Mouse (Mus musculus) gastrocnemius, postnatal 14 days (tissue): ENCODE data around the gene Atf6b. TPM values are rescaled to one million over a fixed set of nuclear protein-coding genes. Genes with fewer than 3 reads are reported as not detected.

Experiments used
- DNase-seq: peaks from one replicate; pipeline ENCODE4 v3.0.0; 2021; ENCODE audit warnings: mixed read lengths
- intact Hi-C: fragments of 180-260 bp; cut with DNase I; formaldehyde crosslinking; loops from one replicate; pipeline ENCODE4 v1.15.1; 2025; ENCODE audit warnings: low total_unique reads
- total RNA-seq, 2 experiments: library from RNA; stranded (reverse); gene quantifications; 2 replicates each; pipeline ENCODE4 v1.2.3; 2021

The Atf6b gene
- total RNA-seq, 2 experiments from 2014 or later, result 8.9 to 11.0 TPM

DNA sequence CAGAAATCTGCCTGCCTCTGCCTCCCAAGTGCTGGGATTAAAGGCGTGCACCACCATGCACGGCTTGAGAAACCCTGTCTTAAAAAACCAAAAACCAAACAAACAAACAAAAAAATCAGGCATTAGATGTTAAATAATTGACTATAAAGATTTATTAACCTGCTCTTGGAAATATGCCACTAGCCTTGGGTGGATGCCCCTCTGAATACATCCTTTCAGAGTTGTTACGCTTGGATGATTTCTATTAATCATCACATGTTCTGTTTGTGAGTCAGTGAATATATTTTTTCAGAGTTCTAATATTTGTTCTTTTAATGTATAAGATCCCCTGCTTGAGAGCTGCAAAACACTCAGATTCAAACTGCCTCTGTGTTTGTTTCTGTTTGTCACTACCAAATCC, 22.0 kb upstream of the Atf6b start:
- DNase-seq, result no peak
- intact Hi-C loops, result no loop called here

DNA sequence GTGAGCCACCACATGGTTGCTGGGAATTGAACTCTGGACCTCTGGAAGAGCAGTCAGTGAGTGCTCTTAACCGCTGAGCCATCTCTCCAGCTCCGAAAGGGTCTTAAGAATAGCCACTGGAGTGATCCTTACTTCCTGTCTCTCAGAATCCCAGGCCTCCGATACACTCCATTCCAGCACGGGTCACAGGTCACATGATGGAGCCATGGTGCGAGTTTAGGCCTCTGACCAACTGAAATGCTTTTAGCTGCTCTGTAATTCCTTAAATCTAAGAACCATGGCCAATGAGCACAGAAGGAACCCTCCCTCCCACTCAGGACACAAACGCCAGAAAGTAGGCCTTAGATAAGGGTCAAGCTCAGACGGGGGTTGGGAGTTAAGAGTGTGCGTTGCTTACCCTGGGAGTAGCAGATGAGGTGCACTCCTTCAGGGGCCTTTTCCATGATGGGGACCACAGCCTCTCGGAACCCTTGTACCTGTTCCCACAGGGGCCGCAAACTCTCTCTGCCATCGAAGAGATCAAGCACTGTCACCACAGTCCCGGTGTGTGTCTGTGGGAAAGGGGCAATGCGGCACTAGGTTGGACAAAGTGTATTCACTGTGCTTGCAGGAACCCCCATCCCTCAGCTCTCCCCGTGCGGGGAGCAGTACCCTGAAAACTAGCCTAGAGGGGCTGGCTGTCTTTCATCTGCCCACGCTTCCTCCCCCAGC, 20.7 kb upstream of the Atf6b start:
- DNase-seq, result no peak
- intact Hi-C loops, result no loop called here

DNA sequence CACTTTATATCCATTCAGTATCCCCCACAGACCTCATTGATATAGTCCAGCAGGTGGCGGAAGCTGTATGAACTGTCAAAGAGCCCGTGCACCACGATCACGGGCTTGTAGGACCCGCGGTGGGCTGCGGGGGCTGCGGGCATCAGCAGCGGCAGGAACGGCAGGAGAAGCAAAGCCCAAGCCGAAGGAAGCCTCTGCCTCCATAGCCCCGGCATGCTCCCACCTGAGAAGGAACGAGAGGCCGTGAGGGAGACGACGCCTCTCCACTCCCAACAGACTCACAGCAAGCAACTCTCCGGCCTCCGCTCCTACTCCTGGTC, 20.2 kb upstream of the Atf6b start:
- intact Hi-C loops, result no loop called here
- DNase-seq, result no peak

DNA sequence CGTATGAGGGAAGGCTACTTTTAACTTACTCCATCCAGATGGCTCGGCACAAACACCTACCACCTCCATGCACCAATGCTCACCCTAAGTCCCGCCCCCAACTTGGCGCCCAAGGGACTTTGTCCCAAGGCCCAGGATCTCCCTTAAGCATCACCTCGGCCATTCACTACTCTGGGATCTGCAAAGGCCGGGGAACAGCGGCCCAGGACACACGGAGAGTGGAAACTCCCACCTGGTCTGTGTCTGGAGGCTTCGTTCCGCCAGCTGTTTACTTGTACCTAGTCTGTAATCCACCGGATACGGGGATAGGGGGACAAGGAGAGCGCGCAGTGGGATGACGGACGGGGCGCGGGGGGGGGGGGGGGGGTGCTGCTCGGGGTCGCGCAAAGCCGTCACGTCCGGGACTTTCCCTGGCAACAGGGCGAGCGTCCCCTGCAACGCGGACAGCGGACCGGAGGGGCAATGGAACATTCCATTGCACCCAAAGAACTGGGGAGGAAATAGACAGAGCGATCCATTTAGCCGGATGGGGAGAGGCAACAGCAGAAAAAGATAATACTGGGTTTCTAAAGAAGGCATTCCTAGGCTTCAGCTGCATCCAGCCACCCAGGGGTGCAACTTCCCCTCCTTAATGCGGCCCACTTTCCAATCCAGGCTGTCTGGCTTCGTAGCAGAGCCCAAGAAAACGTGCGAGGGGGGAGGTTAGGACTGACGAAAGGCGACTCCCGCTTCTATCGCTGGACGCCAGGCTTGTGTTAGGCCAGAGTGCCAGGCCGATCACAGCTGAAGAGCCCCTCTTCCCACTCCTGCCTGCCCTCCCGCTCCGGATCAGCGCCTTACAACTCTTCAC, 19.6 kb upstream of the Atf6b start:
- intact Hi-C loops, result no loop called here

DNA sequence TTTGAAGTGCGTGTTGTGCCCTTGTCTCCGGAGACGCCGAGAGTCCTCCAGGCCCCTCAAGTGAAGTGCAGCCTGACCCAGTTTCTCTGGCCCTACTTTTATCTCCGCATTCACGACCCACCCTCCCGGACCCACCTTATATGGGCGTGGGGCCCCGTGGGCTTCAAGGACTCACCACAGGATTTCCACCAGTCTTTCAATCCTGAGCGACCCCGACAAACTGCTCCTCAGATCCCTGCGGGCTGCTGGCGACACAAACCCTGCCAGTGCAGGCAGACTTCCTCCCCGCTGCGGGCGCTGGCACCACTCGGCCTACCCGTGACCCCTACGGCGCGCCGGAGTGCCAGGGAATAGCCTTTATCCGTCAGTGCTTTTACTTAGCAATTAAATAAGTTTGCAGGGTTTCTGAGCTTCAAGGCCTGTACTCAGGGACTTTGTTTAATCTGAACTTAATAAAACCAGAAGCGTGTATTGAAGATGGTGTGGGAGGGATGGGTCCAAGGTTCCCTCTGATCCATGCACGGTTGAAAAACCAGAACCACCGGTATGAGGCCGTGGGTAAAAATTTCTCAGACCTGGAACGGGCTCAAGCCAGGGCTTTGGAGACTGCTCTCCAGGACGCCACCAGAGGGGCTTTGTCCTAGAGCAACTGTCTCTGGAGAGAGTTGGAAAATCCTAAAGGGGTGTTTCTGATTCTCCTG, 18.9 kb upstream of the Atf6b start, which contains the start of gene Ppt2:
Gene Ppt2 (minus strand): TSS at position 568 of the 701 bp plus-strand sequence.
- intact Hi-C loops, result no loop called here
- peak; percentile 59 for DNase-seq

More for the DNA sequence above, 19.6 kb upstream of the Atf6b start:
- DNase-seq, result peak; percentile 91

DNA sequence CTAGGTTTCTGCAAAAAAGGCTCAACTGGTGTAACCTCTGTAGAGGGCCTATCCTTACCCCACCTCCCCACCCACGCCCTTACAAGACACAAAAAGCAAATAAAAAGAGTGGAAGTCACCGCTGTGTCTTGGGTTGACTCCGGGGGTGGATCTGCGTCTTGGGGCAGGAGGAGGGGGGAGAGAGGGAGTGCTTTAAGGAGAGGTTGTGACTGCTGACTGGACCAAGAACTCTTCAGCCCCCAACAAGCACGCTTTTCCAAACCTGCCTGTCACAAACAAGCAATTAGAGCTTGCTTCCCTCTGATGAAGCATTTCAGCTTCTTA, 18.3 kb upstream of the Atf6b start:
- DNase-seq, result no peak

DNA sequence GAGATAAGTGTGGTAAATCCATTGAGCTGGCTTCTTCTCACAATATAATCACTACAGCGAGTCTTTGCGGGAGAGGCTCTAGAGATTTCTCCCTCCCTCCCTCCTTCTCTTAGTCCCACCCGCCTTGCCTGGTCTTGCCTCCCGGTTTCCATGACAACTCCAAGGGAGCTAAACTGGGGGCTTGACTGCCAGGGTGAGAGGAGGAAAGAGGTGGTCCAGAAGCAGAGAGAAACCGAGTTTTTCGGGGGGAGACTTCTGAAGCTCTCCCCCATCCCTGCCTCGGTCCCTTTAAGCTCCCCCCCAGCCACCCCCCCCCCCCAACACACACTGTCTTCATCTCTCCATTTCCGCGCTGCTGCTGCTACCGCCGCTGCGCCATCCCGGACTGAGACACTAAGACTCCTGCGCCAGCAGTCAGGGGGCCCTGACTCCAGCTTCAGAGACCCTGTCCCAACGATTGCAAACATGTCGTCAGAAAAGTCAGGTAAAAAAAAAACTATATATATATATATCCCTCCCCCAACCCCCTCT, 17.7 kb upstream of the Atf6b start, which contains the start of gene Prrt1:
Gene Prrt1 (plus strand): TSS at position 313 of the 531 bp plus-strand sequence.
- no peak for DNase-seq
- intact Hi-C loops, result no loop called here

More for the DNA sequence above, 18.3 kb upstream of the Atf6b start:
- intact Hi-C loops, result no loop called here

DNA sequence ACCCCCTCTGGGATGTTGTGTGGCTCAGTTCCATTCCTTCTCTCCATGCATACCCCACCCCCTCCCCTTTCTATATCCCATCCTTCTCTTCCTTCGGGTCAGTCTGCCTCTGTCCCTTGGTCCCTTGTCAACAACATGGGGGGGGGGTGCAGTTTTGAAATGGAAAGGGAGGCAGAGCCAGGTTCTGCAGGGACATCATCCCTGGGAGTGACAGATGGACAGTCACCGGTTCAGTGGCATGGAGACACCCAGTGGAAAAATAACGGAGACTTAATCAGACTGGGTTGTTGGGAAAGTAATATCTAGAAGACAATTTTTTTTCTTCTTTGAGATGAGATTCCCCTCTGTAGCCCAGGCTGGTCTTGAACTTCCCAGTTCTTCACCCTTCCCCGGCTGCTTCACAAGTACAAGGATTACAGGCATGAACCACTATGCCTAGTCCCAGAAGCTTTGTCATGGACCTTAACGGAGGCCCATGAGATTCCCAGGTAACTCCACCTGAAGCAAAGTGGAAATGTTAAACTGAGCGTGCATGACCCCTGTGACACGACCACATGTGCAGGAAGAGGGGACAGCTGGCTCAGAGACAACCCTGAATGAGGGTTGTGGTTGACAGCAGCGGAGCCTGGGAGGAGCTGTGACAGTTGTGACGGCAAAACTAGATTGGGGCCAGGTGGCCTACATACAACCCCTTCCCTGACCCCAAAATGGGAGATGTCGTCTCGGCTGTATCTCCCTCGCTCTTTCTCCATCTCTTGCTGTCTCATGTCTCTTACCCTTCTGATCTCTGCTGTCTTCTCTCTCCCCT, 16.9 kb upstream of the Atf6b start:
- intact Hi-C loops, result no loop called here
- no peak for DNase-seq

DNA sequence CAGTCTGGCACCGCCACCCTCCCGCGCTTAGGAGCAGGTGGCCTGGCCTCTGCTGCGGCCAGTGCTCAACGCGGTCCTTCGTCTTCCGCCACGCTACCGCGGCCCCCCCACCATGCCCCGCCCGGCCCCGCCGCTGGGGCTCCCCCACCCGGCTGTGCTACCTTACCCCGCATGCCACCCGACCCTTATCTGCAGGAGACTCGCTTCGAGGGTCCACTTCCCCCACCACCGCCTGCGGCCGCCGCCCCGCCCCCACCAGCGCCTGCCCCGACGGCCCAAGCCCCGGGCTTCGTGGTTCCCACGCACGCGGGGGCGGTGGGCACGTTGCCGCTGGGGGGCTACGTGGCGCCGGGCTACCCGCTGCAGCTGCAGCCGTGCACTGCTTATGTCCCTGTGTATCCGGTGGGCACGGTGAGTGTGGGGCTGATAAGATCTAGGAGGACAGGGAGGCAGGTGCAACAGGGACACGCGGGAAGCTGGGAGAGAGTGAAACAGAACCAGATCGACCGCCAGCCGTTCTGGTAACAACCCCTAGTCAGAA, 16.1 kb upstream of the Atf6b start:
- intact Hi-C loops, result no loop called here
- DNase-seq, result no peak

DNA sequence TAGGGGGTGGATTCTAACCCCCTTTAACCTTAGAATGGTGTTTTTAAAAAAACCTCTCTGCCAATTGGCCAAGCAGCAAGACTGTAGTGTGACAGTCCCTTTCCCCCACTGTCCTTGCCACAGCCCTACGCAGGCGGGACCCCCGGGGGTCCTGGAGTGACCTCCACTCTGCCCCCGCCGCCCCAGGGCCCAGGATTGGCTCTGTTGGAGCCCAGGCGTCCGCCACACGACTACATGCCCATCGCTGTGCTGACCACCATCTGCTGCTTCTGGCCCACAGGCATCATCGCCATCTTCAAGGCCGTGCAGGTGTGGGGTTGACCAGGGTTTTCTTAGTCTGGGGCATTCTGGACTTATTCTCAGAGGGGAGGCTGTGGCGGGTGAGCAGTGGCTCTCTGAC, 15.3 kb upstream of the Atf6b start:
- intact Hi-C loops, result no loop called here
- DNase-seq, result no peak

DNA sequence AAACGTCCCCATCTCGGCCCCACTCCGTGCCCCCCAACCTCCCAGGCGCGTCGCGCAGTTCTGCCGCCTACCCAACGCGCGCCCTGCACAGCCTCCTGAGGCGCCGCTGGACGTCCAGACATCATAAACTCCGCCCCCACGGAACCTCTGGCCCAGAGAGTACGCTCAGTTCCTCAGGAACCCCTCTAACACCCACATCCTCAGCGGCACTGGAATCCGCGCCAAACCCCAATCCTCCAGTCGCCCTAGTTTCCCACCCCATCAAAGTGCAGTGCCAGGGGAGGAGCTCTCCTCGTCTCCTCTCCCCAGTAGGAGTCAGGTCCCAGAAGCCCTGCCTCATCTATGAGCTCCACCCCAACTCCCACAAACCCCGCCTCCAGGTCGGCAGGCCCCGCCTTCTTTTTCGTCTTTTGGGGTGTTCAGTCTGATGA, 14.7 kb upstream of the Atf6b start:
- intact Hi-C loops, result no loop called here
- peak; percentile 72 for DNase-seq

DNA sequence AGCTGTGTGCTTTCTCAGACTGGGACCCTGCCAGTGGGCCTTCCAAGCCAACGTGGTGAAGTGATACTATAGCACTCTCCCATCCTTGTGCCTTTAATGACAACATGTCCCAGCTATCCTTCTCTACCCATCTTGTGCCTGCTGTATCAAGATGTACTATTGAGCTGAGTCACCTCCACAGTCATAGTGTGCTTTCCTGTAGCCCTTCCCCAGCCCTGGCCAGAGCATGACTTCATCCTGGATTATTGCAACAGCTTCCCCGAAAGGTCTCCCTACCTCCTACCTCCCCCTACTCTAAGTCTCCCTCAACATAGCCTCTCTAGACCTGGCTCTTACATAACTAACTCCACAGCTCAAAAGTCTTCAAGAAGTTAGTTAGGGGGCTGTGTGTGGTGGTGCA, 11.3 kb upstream of the Atf6b start:
- no peak for DNase-seq
- intact Hi-C loops, result no loop called here

DNA sequence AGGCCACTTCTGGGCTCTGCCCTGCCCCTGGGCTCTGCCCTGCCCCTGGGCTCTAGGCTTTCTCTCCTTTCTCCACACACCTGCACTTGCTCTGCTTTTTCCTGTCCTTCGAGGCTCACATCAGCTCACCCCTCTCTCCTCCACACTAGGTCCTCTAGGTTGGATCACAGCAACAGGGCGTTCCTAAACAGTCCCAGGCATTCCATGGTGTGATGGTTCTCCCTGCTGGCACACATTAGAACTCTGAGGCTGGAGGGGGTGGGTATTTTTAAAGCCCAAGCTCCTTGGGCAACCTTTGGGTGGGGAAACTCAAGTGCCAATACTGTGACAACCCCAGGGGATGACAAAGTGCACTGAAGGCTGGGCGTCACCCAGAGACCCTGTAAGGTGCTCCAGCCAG, 9.5 kb upstream of the Atf6b start:
- intact Hi-C loops, result no loop called here

DNA sequence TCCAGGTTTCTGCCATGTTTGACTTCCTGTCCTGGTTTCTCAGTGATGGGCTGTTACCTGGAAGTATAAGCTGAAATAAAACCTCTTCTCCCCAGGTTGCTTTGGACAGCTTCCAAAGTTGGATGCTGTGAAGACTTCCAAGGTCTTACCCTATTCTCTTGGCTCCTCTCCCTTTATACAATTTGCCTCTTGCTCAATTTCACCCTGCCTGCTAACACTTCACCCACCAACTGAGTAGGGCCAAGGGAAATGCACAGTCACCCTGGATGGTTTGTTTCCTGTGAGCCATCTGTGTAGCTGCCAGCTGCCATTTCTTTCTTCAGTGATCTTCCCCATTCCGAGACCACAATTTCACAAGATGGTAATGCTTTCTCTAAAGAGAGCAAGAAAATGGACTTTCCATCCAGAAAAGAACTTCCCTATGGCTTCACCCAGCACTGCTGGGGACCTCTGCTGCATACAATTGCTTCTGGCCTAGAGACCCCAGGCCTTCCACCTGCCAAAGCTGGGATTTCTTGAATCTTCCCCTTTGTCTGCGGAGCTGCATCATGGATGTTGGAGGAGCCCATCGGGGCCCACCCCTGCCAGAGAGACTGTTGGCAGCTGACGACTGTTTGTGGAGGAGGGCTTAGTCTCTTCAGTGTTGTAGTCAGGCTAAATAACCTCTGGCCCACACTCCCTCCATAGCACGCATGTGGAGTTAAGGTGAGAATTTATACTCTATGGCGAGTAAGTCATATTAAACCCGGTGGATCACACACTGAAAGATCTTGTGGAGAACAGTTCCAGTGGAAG, 7.3 kb upstream of the Atf6b start:
- no peak for DNase-seq
- intact Hi-C loops, result no loop called here

More for the DNA sequence above, 9.5 kb upstream of the Atf6b start:
- DNase-seq, result no peak

DNA sequence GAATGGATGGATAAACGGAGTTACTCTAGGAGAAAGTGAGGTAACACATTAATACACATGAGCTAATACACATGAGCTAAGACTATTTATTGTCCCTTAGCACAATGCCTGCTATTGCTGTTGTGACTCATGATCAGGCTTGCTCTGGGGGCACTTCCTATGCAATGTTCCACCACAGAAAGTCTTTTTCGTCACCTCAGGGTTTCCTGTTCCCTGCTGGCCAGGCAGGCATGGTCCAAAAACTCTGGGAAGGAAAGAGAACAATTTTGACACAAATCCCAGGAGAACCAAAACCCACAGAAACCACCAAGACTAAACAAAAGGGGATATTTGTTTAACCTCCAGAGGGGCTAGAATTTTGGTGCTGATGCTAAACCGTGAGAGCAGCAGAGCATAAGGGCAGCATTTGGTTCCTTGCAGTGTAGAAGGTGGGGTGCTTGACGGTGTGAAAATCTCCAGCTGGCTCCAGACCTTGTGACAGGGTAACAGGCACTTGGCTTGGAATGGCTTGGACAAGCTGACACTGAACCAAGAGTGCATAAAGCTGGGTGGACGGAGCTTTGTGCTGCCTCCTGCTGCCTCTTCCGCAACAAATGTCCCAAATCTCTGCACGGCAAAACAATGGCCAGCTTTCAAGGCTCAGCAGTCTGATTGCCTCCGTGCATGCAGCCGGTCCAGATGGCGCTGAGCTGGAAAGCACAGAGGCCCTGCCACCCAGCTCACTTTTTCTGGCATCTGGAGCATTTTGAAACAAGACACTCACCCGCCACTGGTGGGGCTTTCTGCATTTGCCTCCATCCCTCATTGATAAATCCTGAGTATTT, 6.0 kb upstream of the Atf6b start:
- intact Hi-C loops, result no loop called here
- peak; percentile 41 for DNase-seq

DNA sequence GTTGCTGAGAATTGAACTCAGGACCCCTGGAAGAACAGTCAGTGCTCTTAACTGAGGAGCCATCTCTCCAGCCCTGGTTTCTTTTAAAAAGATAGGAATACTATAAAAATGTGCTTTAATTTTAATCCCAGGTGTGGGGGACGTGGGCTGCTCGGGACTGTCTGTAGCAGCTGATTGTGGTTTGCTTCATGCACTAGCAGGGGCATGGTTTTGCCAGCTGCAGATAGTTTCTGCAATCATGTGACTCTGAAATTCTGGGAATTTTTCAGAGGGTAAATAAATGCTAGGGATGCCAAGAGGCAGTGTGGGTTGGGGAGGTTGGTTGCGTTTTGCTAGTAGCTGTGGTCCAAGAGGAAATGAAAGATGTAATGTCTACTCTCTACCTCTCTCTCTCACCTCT, 5.0 kb upstream of the Atf6b start:
- intact Hi-C loops, result no loop called here
- no peak for DNase-seq

DNA sequence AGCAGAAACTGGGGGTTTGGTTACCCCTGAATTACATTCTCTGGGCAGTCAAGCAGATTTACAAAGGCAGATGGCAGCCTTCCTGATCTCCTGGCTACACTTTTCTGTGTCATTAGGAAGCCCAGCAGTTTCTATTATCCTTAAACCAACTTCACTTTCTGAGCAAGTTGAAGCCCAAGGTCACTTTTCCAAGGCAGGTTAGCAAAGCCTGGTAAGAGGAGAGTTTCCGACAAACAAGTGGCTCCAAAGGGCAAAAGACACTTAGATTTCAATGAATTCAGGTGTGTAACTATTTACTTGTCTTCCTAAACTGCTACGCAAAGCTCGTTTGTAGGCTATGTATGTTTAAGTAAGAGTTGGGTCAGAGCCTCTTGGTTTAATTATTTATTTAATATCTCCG, 3.6 kb upstream of the Atf6b start:
- intact Hi-C loops, result no loop called here

DNA sequence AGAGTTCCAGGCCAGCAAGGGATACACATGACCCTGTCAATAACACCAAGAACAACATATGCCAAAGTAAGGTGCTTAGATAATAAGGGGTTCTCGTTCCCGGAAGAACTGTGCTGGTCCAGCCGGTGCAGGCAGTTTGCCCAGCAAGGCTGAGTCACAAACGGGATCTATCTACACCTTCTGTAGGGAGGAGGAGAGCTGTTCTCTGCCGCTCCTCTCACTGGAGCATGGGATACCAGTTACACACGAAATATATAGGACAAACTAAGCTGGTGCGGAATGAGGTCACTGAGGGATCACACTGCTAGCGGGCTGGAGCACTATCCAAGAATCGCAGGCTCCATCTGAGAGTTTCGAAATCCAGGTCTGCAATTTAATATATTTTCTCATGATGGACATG, 3.0 kb upstream of the Atf6b start:
- no peak for DNase-seq
- intact Hi-C loops, result no loop called here

More for the DNA sequence above, 3.6 kb upstream of the Atf6b start:
- DNase-seq, result no peak
